Mouse (Mus musculus): ENCODE measurements at regions not wholly inside any gene's neighbourhood (a gene's known extent, or its start where the extent isn't known, plus 50 kb on each side); places are given as distances from the start of the nearest gene placed in this dataset.

DNA sequence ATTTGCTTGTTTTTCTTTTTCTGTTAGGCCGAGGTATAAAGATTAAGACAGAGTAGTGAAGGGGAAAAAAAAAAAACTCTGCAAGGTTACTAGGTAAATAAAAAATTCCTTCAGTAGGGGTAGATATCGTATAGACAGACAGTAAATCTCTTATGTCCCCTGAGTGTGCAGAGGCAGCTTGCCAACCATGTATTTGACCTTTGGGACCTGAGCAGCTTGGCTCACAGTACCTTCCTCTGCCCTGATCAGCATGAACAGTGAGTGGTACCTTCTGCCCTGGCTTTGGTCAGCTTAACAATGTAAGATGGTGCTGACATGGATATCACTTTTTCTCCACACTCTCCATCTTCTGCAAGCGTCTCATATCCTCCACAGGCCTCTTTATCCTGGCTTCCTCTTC, 168.3 kb upstream of the Arglu1 start:
- TF ChIP-seq POLR2AphosphoS2 (IDR thresholded peaks at IDR 0.05; ENCODE audit: low read depth, low read length) = no peak
- no peak for TF ChIP-seq E2F4 (IDR thresholded peaks at IDR 0.05; ENCODE audit: insufficient replicate concordance, low read depth, low read length)
- TF ChIP-seq EP300 (IDR thresholded peaks at IDR 0.05; ENCODE audit: low read length) = no peak
- TF ChIP-seq CTCF (conservative IDR thresholded peaks at IDR 0.05 in 1 of 2, IDR thresholded peaks at IDR 0.05 in 1 of 2; ENCODE audit: low read depth in 2 of 2, low read length in 2 of 2) = no peak
- no peak for TF ChIP-seq POLR2A (IDR thresholded peaks at IDR 0.05; ENCODE audit: low read depth, low read length)
- TF ChIP-seq BHLHE40 (IDR thresholded peaks at IDR 0.05; ENCODE audit: low read depth, low read length) = no peak

All from CH12.LX (cell line).